Mouse (Mus musculus): ENCODE data around the gene Hoxc10.

Hoxc10 gene

DNA sequence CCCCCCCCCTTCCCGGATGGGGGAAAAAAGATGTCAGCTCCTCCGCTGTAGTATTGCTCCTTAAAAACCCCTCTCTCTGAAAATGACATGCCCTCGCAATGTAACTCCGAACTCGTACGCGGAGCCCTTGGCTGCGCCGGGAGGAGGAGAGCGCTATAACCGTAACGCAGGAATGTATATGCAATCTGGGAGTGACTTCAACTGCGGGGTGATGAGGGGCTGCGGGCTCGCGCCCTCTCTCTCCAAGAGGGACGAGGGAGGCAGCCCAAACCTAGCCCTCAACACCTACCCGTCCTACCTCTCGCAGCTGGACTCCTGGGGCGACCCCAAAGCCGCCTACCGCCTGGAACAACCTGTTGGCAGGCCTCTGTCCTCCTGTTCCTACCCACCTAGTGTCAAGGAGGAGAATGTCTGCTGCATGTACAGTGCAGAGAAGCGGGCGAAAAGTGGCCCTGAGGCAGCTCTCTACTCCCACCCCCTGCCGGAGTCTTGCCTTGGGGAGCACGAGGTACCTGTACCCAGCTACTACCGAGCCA is at the start of gene Hoxc10:
Gene Hoxc10 (plus strand): TSS at position 21 of the 536 bp plus-strand sequence.
- no peak for DNase-seq

DNA sequence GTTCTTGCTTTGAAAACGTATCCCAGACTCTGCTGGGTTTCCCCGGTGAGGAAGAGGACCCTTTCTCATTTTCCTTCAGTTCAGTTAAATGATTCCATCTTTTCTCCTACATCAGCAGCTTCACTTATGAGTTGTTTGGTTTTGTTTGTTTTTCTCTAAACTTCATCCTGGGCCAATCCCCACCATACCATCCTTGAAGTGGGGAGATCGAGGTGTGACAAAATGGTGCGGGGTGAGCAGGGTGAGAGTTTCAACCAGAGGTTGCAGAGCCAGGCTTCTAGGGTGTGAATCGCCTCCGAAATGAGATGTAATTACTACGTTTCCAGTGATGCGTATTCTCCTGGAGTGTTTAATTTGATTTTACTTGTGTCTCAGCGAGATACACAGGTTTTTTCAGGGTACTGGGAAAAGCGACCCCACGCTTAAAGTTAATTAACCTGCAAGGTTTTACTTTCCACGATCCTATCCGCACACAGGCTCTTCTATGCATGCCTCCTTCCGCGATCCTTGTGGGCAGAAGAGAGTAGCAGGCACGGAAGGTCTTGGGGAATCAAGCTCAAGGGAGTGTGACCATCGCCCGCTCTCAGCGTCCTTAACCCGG is 48.5 kb upstream of the Hoxc10 start:
- DNase-seq, result no peak

GRCm38 (mm10) chr15:102918611-102919265 is 47.9 kb upstream of the Hoxc10 start:
- DNase-seq, result no peak

GRCm38 (mm10) chr15:102919336-102920180 is 47.0 kb upstream of the Hoxc10 start:
- no peak for DNase-seq

- DNase-seq, result no peak
These were observed 46.0 kb upstream of the Hoxc10 start for GRCm38 (mm10) chr15:102920619-102921018.

- DNase-seq, result no peak
These were observed 45.3 kb upstream of the Hoxc10 start, which contains the start of gene Hoxc13 for GRCm38 (mm10) chr15:102921053-102922011. Gene Hoxc13, plus strand, starts transcription at chr15:102921103.

DNA sequence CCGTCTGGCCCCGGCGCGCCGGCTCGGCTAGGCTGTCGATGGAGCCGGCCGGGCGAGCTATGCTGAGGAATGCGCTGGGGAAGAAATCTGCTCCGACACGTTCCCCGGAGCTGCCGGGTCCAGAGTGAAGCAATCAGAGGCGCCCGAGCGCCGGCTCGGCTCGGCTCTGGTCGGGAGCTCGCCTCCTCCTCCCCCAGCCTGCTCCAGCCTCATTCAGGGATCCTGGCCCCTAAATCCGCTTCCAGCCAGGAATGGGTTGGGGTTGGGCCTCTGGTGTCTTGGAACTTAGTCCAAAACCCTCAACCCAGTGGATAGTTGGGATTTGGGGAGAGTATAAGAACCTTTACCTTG is 44.6 kb upstream of the Hoxc10 start:
- no peak for DNase-seq

- no peak for DNase-seq
These were observed 43.7 kb upstream of the Hoxc10 start for GRCm38 (mm10) chr15:102922636-102923500.

DNA sequence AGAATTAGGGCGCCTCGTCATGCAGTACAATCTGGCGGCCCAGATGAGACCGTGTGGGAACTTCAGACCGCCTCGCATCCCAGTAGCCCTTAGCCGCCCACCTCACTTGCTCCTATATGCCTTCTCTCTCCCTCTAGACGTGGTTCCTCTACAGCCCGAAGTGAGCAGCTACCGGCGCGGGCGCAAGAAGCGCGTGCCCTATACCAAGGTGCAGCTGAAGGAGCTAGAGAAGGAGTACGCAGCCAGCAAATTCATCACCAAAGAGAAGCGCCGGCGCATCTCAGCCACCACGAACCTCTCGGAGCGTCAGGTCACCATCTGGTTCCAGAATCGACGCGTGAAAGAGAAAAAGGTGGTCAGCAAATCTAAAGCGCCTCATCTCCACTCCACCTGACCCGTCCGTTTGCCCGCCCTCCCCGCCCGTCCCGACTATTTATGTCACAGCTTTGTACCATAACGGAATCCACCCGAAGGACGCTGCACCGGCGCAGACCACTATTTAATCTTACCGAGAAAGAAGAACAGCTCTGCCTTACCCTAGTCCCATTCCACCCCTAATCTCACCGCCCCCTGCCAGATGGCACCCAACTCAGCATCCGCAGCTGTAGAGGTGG is 39.5 kb upstream of the Hoxc10 start:
- DNase-seq, result no peak

DNA sequence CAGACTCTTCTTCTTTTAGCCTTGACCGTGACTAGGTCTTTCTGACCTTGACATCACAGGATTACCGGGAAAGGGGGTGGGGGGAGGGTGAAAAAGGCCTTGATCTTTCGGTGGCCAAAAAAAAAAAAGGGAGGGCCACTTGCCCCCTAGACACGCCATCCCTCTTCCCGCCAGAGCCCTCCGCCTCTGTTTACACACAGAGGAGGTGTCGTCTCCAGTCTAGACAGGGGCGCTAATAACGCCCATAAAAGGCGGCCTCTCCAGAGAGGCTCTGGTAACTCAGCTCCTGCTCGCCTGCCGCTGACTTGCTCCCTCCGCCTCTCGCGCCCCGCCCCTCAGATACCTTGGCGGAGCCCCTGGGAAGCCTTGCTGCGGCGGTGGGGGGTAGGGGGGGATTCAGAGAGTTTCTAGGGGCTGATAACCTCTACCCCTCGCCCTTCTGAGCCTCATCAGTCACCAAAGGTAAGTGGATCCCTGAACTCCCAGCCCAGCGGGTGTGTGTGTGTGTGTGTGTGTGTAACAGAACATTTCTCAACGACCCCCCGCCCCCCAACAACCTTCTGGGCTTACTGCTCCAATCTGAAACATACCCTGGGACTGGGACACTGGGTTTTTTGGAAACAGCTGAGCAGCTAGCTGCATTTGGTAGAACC is 34.8 kb upstream of the Hoxc10 start:
- no peak for DNase-seq

DNA sequence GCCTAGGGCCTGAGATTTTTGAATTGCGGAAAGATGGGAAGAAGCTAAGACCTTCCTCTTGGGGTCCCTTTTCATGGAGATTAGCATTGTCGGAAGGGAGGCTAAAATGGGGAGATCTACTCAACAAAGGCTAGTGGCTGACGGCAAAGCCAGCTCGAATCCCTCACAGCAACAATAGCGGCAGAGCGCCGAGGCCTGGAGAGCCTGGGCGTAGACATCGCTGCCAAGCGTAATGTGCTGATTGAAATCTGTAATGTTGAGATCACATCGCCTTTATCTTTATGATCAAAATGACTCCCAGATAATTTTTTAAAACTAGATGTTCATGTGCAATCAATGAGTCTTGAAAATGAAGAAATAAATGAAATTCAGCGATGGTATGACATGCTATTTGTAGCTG is 32.2 kb upstream of the Hoxc10 start:
- no peak for DNase-seq

DNA sequence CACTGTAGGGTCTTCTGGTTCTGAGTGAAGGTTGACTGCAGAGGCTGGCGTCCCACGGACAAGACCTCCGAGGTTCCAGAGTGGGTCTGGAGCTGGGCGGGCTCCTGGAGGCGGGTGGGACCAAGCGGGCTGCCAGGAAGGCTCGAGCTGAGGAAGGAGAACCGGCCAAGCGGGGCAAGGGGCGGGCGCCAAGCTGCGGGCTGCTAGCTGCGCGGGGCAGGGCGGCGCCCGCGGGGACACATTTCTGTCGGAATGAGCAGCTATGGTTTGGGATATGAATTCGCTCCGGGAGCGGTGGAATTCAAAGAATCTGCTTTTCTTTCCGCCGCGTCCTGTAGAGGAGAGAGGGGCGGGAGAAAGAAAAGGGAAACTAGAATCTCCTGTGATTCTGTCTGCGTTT is 31.7 kb upstream of the Hoxc10 start:
- no peak for DNase-seq

GRCm38 (mm10) chr15:102936279-102936972 is 30.2 kb upstream of the Hoxc10 start, which contains the start of gene Hoxc12:
Gene Hoxc12, plus strand, starts transcription at chr15:102936757.
- no peak for DNase-seq

DNA sequence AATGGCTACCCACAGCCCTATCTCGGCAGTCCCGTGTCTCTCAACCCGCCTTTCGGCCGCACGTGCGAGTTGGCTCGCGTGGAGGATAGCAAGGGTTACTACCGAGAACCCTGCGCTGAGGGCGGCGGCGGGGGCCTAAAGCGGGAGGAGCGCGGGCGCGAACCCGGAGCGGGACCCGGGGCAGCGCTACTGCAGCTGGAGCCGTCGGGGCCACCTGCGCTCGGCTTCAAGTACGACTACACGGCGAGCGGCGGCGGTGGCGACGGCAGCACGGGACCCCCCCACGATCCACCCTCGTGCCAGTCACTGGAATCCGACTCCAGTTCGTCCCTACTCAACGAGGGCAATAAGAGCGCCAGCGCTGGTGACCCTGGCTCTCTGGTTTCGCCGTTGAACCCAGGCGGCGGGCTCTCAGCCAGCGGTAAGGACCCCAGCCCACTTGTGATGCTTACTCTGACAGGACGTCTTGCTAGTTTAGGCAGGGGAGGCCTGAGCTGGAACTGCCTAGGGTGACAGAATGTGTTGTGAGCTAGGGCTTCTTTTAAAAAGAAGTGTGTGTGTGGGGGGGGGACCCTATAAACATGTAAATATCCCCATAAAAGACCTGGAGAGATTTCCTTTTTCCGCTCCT is 29.4 kb upstream of the Hoxc10 start:
- DNase-seq, result no peak

DNA sequence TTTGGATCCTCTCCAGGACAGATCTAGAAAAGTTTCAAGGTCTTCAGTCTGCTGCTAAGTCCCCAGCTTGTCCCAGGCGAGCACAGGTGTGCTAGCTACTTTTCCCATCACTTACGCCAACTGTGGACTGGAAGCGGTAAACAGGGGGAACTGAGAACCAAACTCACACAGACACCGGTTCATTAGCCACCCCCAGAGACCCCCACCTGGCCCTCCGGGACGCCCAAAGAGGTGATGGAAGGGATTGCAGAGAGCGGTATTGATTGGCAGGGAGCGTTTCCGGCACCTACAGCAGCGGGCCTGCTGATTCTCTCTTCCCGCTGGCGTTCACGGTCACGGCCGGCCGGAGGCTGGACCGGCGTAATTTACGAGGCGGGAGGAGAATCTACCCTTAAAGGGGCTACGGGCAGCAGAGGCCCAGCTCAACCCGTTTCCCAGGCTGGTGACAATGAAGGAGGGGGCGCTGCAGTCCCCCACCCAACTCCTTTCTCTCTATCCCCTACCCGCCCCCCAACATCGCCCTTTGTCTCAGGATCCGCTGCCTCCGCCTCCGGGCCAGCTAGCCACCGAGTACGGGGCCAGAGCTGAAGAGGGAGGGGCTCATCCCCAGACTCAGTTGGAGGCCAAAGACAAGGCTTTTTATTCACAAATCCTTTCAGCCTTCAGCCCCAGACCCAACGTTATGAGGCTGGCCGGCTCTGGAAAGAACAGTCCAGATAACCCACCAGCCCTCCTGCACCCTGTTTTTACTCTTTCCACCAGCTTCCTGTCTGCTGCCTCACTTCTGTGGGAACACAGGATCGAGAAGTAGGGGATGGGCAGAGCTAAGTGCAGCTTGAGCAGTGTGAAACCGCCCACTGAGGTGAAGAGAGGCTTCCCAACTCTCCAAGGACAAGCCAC is 27.1 kb upstream of the Hoxc10 start:
- DNase-seq, result no peak

GRCm38 (mm10) chr15:102942739-102943467 is 23.7 kb upstream of the Hoxc10 start:
- no peak for DNase-seq

GRCm38 (mm10) chr15:102943468-102943813 is 23.2 kb upstream of the Hoxc10 start:
- DNase-seq, result no peak
